Mouse (Mus musculus) right cerebral cortex, adult 18-20 months (tissue): ENCODE measurements around the gene Wdfy3.
A peak's percentile ranks its signal among the peaks of the same experiment; 100 is the strongest.
"Not testable (repeated sequence)": the region's sequence is repeated elsewhere in the genome, so short reads cannot be mapped to it uniquely, and the experiment has no call there.

Experiments
- DNase-seq: peaks from one replicate; pipeline ENCODE4 v3.0.0; 2022; ENCODE audit warnings: mixed read lengths

The Wdfy3 gene

DNA sequence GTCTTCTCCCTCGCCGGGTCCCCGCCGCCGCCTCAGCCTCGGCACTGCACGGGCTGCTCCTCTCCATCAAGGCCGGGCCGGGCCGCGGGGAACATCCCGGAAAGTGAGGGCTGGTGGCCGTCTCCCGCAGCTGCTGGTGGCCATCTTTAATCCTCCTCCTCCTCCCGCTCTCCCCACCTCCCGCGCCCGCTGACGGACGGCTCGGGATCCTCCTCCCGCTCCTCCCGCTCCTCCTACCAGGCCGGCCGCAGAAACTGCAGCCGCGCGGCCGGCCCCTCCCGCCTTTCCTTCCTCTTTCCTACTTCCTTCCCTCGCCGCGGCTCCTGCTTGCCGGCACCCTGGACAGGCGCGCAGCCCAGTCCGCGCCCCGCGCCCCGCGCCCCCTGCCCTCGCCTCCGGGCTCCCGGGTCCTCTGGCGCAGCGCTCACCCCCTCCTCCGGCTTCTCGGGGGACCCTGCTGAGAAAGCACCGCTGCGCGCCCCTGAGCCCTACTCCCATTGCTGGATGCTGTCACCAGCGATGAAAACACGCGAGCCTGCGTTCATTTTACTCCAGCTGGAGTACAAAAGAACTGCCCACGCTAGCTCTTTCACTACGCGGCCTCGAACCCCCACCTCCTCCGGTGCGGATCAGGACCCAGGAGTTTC is at the start of gene Wdfy3:
Wdfy3 (minus strand) TSS at position 155 of the 647 bp plus-strand sequence.
- peak; percentile 93 for DNase-seq

DNA sequence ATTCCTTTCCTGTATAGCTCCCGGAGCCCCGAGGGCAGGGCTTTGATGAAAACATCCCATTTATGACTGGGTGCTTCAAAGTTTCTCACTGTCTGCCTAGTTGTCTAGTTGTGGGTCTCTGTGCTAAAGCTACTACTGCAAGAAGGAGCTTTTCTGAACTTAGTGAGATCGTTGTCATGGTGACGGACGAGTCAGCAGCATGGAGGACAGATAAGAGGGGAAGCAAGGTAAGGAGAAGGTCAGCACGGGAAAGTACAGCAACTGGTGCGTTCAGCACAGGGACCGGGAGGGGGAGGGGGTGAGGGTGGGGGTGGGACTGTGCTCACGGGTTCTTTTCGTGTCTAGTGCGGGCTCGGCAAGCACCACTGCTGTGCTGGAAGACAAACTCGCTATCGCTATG is 43.3 kb upstream of the Wdfy3 start:
- DNase-seq = peak; percentile 53

DNA sequence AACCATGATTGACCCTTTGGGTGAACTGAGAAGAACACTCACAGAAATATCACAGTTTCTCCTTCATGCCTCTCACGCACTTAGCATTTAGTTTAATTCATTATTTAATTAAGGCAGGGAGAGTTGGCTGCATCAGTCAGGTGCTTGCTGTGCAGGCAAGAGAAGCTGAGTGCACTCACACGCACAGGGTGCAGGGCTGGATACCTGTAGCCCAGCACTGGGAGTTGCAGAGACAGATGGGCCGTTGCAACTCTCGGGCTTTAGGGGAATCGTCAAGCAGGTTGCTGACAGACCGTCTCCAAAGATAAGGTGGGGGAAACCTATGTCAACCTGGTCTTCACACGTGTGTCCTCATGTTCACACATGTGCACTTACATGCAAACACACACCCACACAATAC is 42.3 kb upstream of the Wdfy3 start:
- no peak for DNase-seq

GRCm38 (mm10) chr5:102110031-102110430 is 40.3 kb upstream of the Wdfy3 start:
- DNase-seq = peak; percentile 93

- DNase-seq = no peak
Observed at GRCm38 (mm10) chr5:102105919-102106318, 36.2 kb upstream of the Wdfy3 start.

DNA sequence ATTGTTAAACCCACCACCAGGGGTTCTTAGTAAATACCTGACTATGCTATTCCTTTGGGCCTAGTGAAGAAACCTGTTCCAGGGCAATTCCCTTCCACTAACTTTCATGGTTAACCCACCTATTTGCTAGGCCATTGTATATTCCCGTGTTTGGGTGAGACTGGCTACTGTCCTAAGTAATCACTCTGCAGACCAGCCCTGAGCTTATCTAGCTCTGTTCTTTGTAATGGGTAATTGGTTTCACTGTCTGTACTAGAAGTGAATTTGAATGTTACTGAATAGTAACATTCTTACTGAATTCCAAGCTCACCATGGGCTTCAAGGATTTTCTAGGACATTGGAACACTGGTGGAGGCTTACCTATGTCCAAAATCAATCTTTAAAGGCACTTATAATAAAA is 32.1 kb upstream of the Wdfy3 start:
- DNase-seq = not testable (repeated sequence)

DNA sequence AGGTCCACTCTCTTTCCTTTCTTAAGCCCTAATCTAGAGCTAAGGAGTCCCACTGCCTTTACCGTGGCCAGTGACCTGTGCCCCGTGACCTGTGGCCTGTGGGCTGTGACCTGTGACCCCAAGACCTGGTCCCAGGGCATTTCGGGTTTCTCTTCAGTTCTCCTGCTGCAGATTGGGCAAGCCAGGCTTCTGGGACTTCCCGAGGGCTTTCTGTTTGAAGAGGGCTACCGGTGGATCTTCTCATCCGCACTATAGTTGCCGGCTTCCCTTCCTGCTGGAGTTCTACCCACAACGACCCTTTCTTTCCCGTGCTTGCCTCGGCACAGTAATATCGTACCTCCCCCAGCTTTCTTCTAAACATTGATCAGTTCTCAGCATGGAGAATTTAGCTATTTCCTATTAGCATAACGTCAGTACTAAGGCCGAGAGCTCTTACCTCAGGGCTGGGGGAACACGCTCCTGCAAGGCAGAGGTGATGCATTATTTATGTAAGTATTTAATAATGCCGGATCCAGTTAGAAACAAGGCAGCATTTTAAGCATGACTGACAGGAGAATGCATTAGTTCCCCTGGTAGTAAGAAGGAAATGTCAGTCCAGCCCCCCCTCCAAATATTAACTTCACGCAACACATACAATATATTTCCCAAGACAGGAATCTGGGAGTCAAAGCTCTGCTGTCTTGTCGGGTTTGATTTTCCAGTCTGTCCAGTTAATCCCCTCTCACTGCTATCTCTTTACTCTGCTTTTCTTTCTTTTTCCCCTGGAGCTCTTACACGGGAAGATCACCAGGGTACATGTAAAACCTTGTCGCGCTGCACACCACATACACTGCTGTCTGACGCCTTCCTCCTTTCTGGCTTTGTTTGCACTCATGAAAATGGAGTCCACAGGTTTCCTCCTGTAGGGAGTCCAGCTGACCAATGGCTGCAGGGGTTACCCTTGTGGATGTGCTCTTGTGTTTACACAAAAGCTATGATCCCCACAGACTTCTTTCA is 30.8 kb upstream of the Wdfy3 start:
- no peak for DNase-seq

- DNase-seq = no peak
Observed at GRCm38 (mm10) chr5:102095576-102095975, 25.9 kb upstream of the Wdfy3 start.

- no peak for DNase-seq
Observed at GRCm38 (mm10) chr5:102090686-102091085, 21.0 kb upstream of the Wdfy3 start.

DNA sequence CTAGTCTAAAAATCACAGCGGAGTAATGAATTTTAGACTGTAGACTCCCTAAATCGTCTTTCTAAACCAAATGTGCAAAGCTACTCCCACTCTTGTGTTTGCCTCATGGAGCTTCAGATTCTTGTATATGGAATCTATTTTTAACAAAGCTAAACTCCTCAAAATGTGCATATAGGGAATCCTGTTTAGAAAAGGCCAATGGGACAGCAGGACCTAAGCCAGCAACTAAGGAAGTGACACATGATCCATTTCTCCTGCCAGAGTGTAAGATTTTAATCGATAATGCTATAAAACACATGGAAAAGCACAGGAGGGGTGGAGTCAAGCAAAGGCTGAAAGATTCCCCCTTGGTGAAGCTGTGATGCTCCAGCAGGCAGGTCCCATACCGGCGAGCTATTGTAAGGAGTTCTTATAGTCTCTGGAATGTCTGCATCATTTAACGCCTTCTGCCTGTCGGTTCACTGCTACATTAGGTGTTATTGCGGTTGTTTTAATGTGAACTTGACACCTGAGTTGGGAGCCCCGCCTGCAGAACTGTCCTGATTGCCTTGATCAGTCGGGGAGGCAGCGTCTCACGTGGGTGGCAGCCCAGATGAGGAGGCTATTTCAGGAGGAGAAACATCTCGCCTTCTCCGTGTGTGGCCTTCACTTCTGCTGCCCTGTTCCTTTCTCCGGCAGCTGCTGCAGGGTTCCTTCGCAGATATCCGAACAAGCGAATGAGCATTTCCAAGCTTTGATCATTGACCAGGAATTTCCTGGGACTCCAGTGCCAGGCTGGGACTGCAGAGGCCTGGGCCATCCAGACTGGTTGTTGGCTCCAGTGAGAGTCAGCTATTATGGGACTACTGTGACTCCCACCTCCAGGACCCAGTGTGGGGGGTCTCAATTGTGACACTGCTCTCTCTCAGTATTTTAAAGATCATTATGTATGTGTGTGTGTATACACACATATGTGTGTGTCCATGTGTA is 15.3 kb upstream of the Wdfy3 start:
- peak; percentile 42 for DNase-seq

DNA sequence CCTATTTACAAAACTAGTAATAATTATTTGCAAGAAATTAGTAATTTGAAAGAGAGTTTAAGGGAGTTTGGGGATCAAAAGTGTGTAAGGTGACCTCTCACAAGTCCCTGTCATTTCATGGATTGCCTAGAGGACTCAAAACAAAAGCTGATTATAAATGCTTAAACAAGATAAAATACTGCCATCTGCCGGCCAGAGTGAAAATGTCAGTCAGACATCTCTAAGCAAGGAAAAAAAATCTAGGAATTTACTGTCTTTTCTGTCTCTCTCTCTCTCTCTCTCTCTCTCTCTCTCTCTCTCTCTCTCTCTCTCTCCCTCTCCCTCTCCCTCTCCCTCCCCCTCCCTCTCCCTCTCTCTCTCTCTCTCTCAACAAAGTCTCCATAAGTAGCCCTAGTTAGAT is 4.4 kb upstream of the Wdfy3 start:
- peak; percentile 62 for DNase-seq

- no peak for DNase-seq
Observed at GRCm38 (mm10) chr5:102072057-102072456, 2.3 kb upstream of the Wdfy3 start.

DNA sequence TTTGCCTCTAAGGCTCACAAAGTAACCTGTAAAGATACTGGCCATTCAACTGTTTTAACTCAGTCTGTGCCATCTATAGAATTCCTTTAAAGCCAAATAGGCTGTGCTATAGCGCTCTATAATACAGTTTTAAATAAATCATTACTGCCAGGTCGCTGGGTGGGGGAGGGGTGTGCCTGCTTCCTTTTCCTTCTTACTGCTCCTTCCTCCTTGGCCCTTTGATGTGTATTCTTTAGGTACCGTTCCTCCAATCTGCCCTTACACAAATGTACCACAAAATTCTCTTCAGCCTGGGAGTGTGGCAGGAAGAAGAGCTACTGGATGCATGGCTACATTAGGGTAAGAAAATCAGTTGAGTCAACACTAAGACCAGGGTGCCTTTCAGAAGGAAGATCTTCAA is 1.5 kb upstream of the Wdfy3 start:
- no peak for DNase-seq

DNA sequence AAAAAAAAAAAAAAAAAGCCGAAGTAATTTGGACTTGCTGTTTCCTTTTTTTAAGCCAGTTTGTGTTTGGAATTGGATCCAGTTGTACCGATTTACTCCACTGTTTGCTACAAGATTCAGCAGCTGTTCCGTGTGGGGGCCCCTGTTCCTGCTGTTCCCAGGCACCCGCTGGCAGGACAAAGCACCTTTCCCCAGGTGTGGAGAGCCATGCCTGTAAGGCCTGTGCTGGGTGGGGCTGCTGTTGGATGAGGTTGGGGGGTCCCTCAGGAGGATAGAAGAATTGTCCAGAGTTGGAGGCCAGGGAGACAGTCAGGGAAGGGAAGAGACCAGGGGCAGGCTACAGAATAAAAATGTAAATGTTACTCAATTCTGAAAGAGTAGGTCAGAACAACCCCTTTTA is 1.1 kb upstream of the Wdfy3 start:
- DNase-seq = no peak

DNA sequence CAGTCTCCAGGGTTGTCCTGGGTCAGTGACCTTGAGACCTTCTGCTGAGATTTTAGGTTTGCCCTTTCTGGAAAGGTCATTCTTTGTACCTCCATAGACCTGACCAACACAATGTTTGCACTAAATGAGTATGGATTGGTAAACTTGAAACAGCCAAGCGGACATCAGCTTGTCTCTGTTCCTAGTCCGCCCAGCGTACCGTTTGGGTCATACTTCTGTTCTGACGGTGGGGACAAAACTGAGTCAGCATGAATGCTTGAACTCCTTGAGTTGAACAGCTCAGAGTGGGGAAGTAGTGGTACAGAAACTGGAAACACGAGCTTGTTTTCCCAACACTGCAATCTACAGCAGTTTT is 670 bp upstream of the Wdfy3 start:
- DNase-seq = no peak

DNA sequence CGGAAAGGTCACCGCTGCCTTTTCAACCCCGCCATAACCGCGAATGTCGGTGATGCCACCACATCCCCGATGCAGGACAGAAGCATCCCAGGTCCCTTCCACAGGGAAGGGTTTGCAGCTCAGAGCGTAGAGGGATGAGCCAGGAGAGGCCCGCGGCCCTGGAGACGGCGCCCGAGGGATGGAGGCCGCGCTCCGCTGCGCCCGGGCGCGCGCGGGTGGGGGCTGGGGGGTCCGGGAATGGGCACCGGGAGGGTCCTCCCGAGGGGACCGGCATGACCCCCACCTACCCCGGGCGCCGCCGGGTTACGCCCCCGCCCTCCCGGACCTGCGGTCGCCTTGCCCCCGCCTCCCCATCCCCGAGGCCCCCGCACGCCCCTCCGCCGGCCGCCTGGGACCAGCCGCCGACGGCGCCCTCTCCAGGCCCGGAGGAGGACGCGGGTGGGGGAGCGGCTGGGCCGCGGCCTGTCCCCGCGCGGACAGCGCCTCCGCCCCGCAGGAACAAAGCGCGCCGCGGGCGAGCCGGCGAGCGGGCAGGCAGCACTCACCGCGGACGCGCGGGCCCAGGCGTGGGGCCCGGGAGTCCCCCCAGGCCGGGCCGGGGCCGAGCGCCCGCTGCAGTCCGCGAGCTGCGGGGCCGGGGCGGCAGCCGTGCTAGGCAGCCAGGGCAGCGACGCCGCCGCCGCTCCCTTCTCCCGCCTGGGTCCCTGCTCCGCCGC is 512 bp downstream of the Wdfy3 start:
- DNase-seq = peak; percentile 66

GRCm38 (mm10) chr5:102066458-102066857 is 3.3 kb downstream of the Wdfy3 start:
- DNase-seq = no peak

DNA sequence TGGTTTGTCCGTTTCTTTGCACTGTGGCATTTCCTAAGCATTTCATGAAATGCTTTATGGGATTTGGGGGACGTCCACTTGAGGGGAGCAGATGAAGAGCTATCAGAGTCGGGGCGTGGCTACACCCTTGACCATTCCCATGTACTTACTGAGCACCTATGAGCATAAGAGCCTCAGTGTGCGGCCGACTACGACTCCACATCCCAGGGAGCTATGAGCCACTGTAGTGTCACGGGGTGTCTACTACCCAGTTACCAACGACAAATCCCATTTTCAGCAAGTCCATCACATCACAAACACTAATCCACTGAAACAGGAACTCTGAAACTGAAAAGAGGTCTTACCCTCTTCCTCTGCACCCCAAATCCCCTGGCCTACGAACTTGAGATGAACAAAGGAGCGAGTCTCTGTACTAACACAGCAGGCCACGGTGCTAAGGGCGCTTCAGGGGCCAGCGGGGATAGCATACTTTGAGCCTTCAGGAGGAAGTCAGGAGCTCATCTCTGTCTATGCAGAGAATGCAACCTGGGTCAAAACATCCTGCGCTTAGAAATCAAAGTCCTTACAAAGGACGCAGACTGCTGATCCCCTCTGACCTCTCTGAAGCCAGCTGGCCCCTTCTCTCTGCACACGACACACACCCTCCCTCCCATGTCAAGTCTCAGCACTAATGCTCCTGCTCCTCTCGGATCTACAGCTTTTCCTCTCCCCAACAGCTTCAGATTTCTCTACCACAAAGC is 6.5 kb downstream of the Wdfy3 start:
- DNase-seq = no peak

DNA sequence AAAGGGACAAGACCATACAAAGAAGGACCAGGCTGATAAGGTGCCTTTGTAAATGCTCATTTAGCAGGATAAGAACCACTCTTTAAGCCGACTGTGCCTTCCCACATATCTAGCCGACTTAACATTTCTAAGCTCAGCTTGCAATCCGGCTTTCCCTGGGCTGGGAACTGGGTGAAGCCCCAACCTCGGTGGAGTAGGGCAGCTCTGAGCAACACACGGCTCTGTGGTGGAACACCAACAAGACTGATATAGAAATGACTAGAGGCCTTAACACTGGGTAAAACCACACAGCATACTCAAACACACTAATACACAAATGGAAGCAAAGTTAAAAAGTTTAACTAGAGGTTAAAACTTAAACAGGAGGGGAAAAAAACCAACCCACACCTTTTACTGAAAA is 7.9 kb downstream of the Wdfy3 start:
- no peak for DNase-seq

- DNase-seq = peak; percentile 50
Observed at GRCm38 (mm10) chr5:102055946-102056345, 13.8 kb downstream of the Wdfy3 start.

GRCm38 (mm10) chr5:102055130-102055641 is 14.5 kb downstream of the Wdfy3 start:
- no peak for DNase-seq
